Mouse (Mus musculus) liver, embryonic 15.5 days (tissue): ENCODE measurements around the gene Ireb2. TPM values are rescaled to one million over a fixed set of nuclear protein-coding genes. Genes with fewer than 3 reads are reported as not detected.
"Not testable (repeated sequence)": the region's sequence is repeated elsewhere in the genome, so short reads cannot be mapped to it uniquely, and the experiment has no call there.

Experiments used
- ATAC-seq: fragments of 200-750 bp; cut with Nextera tagmentation; 2 replicates; pipeline ENCODE4 v1.8.0; 2017; ENCODE audit warnings: moderate number of reproducible peaks, mild to moderate bottlenecking, moderate library complexity; ENCODE audit not compliant: insufficient read depth
- H3K27ac ChIP-seq: fragments of 300-500 bp; sonication (generic); replicated peaks from 2 replicates; pipeline ENCODE4 v1.5.1; 2015; ENCODE audit warnings: mild to moderate bottlenecking, inconsistent platforms
- H3K27me3 ChIP-seq: fragments of 300-500 bp; sonication (generic); 2 replicates; pipeline ENCODE4 v1.6.1; 2015; ENCODE audit warnings: mild to moderate bottlenecking, inconsistent platforms
- H3K36me3 ChIP-seq: fragments of 300-500 bp; sonication (generic); replicated peaks from 2 replicates; pipeline ENCODE4 v1.6.1; 2015; ENCODE audit warnings: moderate library complexity, mild to moderate bottlenecking, inconsistent platforms
- H3K4me1 ChIP-seq: fragments of 300-500 bp; sonication (generic); replicated peaks from 2 replicates; pipeline ENCODE4 v1.6.1; 2015; ENCODE audit warnings: inconsistent platforms
- H3K4me2 ChIP-seq: fragments of 300-500 bp; sonication (generic); 2 replicates; pipeline ENCODE4 v1.6.1; 2015; ENCODE audit warnings: moderate library complexity, mild to moderate bottlenecking, inconsistent platforms
- H3K4me3 ChIP-seq: fragments of 300-500 bp; sonication (generic); replicated peaks from 2 replicates; pipeline ENCODE4 v1.5.1; 2015; ENCODE audit warnings: mild to moderate bottlenecking, inconsistent platforms
- H3K9ac ChIP-seq: fragments of 300-500 bp; sonication (generic); 2 replicates; pipeline ENCODE4 v1.6.1; 2015; ENCODE audit warnings: moderate library complexity, mild to moderate bottlenecking, inconsistent platforms
- H3K9me3 ChIP-seq: fragments of 300-500 bp; sonication (generic); replicated peaks from 2 replicates; pipeline ENCODE4 v1.6.1; 2016; ENCODE audit warnings: inconsistent platforms
- WGBS: fragments of 180-500 bp; shearing (Covaris S2); methylation state at CpG from one replicate; pipeline ENCODE4 v1.1.7; 2015; ENCODE audit warnings: mixed read lengths; ENCODE audit not compliant: insufficient replicate concordance; 5-methylcytosine and 5-hydroxymethylcytosine counted together
- polyA plus RNA-seq: library from polyadenylated mRNA; unstranded; fragments of >200 nt; fragmentation: Nextera tagmentation; extraction: Ambion mirVana; gene quantifications from 2 replicates; pipeline ENCODE4 v1.2.1, GENCODE M21; 2015

Ireb2 gene
- polyA plus RNA-seq, 1 experiment from 2014 or later = 8.8 TPM

- Histone ChIP-seq H3K9me3 (no peaks in the 10 kb centered on the region), H3K27ac (no peak overlapping the region), H3K4me1 (no peaks in the 10 kb centered on the region), H3K4me2 (no peak overlapping the region), H3K27me3 (no peaks in the 10 kb centered on the region), H3K4me3 (no peak overlapping the region), H3K36me3 (no peaks in the 10 kb centered on the region), H3K9ac (no peak overlapping the region)
- 51% methylated on average over 2 of the region's 2 CpGs for WGBS
- ATAC-seq = no peak
These were observed 80.9 kb downstream of the Ireb2 start for GRCm38 (mm10) chr9:54944467-54944866.

DNA sequence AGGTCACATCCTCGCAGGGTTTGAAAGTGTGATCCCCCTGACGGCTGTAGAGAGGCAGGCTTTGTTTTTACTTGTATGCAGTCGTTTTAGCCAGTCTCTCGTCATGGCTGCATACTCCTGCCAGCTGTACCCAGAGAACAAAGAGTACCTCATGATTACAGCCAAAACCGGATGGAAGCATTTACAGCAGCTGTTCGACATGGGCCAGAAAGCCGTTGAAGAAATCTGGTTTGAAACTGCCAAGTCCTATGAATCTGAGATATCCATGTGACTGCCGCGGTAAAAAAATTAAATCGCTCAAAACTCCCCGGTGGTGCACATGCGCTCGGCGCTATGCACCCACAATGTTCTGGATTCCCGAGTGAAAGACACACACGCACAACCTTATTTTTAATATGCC lies 82.7 kb downstream of the Ireb2 start:
- H3K4me3 ChIP-seq = no peak overlapping the region
- WGBS = 65% methylated on average over 16 of the region's 16 CpGs
- ATAC-seq = no peak
- H3K9ac ChIP-seq = no peak overlapping the region
- no peaks in the 10 kb centered on the region for H3K36me3 ChIP-seq
- no peak overlapping the region for H3K4me2 ChIP-seq
- no peaks in the 10 kb centered on the region for H3K9me3 ChIP-seq
- H3K4me1 ChIP-seq = peaks cover 5% of the 10 kb centered on the region
- H3K27me3 ChIP-seq = no peaks in the 10 kb centered on the region
- H3K27ac ChIP-seq = no peak overlapping the region

- ATAC-seq = no peak
- Histone ChIP-seq H3K4me3 (no peak overlapping the region), H3K27me3 (no peaks in the 10 kb centered on the region)
These were observed 85.9 kb downstream of the Ireb2 start for GRCm38 (mm10) chr9:54949465-54949864.

DNA sequence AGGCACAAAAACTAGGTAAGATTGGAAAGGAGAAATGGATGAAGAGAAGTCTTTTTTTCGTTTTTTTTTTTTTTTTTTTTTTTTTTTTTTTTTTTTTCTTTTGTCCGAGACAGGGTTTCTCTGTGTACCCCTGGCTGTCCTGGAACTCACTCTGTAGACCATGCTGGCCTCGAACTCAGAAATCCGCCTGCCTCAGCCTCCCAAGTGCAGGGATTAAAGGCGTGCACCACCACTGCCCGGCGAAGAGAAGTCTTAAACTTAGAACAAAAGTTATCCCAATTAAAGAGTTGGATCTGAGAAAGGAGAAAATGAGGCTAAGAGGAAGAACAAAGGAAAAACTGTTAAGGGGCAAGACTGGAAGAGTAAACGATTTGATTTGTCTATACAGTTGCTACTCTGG lies 86.6 kb downstream of the Ireb2 start:
- H3K4me3 ChIP-seq = peak overlapping the region; percentile 92
- H3K4me1 ChIP-seq = peaks cover 28% of the 10 kb centered on the region
- H3K9ac ChIP-seq = peak overlapping the region; percentile 90
- not testable (repeated sequence) for H3K27me3 ChIP-seq, H3K9me3 ChIP-seq, ATAC-seq
- peaks cover 31% of the 10 kb centered on the region for H3K36me3 ChIP-seq
- peak overlapping the region; percentile 20; the same call in 1 of the 2 replicates for H3K27ac ChIP-seq
- H3K4me2 ChIP-seq = peak overlapping the region; percentile 72
- WGBS = 20% methylated on average over 8 of the region's 8 CpGs

More at GRCm38 (mm10) chr9:54949465-54949864, 85.9 kb downstream of the Ireb2 start:
- H3K9ac ChIP-seq = no peak overlapping the region
- H3K4me2 ChIP-seq = no peak overlapping the region
- H3K4me1 ChIP-seq = peaks cover 28% of the 10 kb centered on the region
- no peak overlapping the region for H3K27ac ChIP-seq
- no peaks in the 10 kb centered on the region for H3K9me3 ChIP-seq
- peaks cover 26% of the 10 kb centered on the region for H3K36me3 ChIP-seq

- H3K4me3 ChIP-seq = peak within 1 kb of the TSS; percentile 92
- ATAC-seq = peak; percentile 98
- H3K9me3 ChIP-seq = no peaks in the 10 kb centered on the region
- H3K27ac ChIP-seq = peak within 1 kb of the TSS; percentile 82
- H3K27me3 ChIP-seq = no peaks in the 10 kb centered on the region
- peaks cover 37% of the 10 kb centered on the region for H3K36me3 ChIP-seq
- H3K4me1 ChIP-seq = peaks cover 28% of the 10 kb centered on the region
- H3K4me2 ChIP-seq = peak within 1 kb of the TSS; percentile 72
- WGBS = under 1% methylated on average over 65 of the region's 65 CpGs
- peak within 1 kb of the TSS; percentile 90 for H3K9ac ChIP-seq
These were observed 87.2 kb downstream of the Ireb2 start, which contains the start of the genes Psma4 and AY074887 for GRCm38 (mm10) chr9:54950575-54951321. Psma4 (plus strand) TSS chr9:54950790. AY074887 (minus strand) TSS chr9:54950998.

- Histone ChIP-seq H3K4me3 (no peak overlapping the region), H3K4me2 (no peak overlapping the region), H3K9me3 (no peaks in the 10 kb centered on the region), H3K27me3 (no peaks in the 10 kb centered on the region), H3K36me3 (peaks cover 33% of the 10 kb centered on the region), H3K9ac (no peak overlapping the region), H3K27ac (no peak overlapping the region), H3K4me1 (no peaks in the 10 kb centered on the region)
- 84% methylated on average over 4 of the region's 4 CpGs for WGBS
- ATAC-seq = no peak
These were observed 97.5 kb downstream of the Ireb2 start for GRCm38 (mm10) chr9:54961059-54961458.

Other genes starting within 250 kb of the Ireb2 start
- gene Acsbg1, start 201.9 kb upstream of the Ireb2 start, polyA plus RNA-seq = 0.09 and 0.13 TPM in 2 replicates
- gene Dnaja4, start 164.9 kb upstream of the Ireb2 start, polyA plus RNA-seq = 21.5 and 23.0 TPM in 2 replicates
- gene Wdr61, start 129.3 kb upstream of the Ireb2 start, polyA plus RNA-seq = 75.3 and 80.3 TPM in 2 replicates
- 0.84 and 1.1 TPM in 2 replicates for gene Crabp1, start 99.0 kb upstream of the Ireb2 start, polyA plus RNA-seq
- gene Hykk, start 53.5 kb downstream of the Ireb2 start, polyA plus RNA-seq = 2.6 and 3.0 TPM in 2 replicates
- 135 and 138 TPM in 2 replicates for gene Psma4, start 87.0 kb downstream of the Ireb2 start, polyA plus RNA-seq
- gene AY074887, start 87.2 kb downstream of the Ireb2 start, polyA plus RNA-seq = 0.31 and 0.41 TPM in 2 replicates
- gene Chrna5, start 117.1 kb downstream of the Ireb2 start, polyA plus RNA-seq = 0.05 TPM in 1 of 2 replicates, not detected in the other
- gene Chrna3, start 162.8 kb downstream of the Ireb2 start, polyA plus RNA-seq = 0.08 TPM in 1 of 2 replicates, not detected in the other
- gene Chrnb4, start 185.0 kb downstream of the Ireb2 start, polyA plus RNA-seq = not detected in 2 replicates